Mouse (Mus musculus) embryonic facial prominence, embryonic 13.5 days (tissue): Measurements from ENCODE around the gene Acss3. TPM values are rescaled to one million over a fixed set of nuclear protein-coding genes. Genes with fewer than 3 reads are reported as not detected.
A peak's percentile ranks its signal among the peaks of the same experiment; 100 is the strongest.

ENCODE experiments used
- ATAC-seq: fragments of 200-750 bp; cut with Nextera tagmentation; 2 replicates; pipeline ENCODE4 v1.8.0; 2017; ENCODE audit warnings: low read depth; ENCODE audit not compliant: insufficient number of reproducible peaks, insufficient read depth, low FRiP score, low TSS enrichment
- H3K27ac ChIP-seq: fragments of 300-500 bp; sonication (generic); 2 replicates; pipeline ENCODE4 v1.5.1; 2015; ENCODE audit warnings: moderate library complexity, mild to moderate bottlenecking, inconsistent platforms
- H3K27me3 ChIP-seq: fragments of 300-500 bp; sonication (generic); 2 replicates; pipeline ENCODE4 v1.6.1; 2015; ENCODE audit warnings: mild to moderate bottlenecking, inconsistent platforms
- H3K36me3 ChIP-seq: fragments of 300-500 bp; sonication (generic); 2 replicates; pipeline ENCODE4 v1.6.1; 2015; ENCODE audit warnings: mild to moderate bottlenecking, inconsistent platforms
- H3K4me1 ChIP-seq: fragments of 300-500 bp; sonication (generic); 2 replicates; pipeline ENCODE4 v1.6.1; 2015; ENCODE audit warnings: inconsistent platforms
- H3K4me2 ChIP-seq: fragments of 300-500 bp; sonication (generic); 2 replicates; pipeline ENCODE4 v1.6.1; 2015; ENCODE audit warnings: moderate library complexity, mild to moderate bottlenecking, inconsistent platforms
- H3K4me3 ChIP-seq: fragments of 300-500 bp; sonication (generic); 2 replicates; pipeline ENCODE4 v1.5.1; 2015; ENCODE audit warnings: mild to moderate bottlenecking, inconsistent platforms
- H3K9ac ChIP-seq: fragments of 300-500 bp; sonication (generic); 2 replicates; pipeline ENCODE4 v1.6.1; 2015; ENCODE audit warnings: mild to moderate bottlenecking, inconsistent platforms
- H3K9me3 ChIP-seq: fragments of 300-500 bp; sonication (generic); 2 replicates; pipeline ENCODE4 v1.6.1; 2016; ENCODE audit warnings: inconsistent platforms
- WGBS: fragments of 180-500 bp; shearing (Covaris S2); methylation state at CpG from one replicate; pipeline ENCODE4 v1.1.7; 2015; ENCODE audit warnings: mixed read lengths; 5-methylcytosine and 5-hydroxymethylcytosine counted together
- polyA plus RNA-seq: library from polyadenylated mRNA; unstranded; fragments of >200 nt; fragmentation: Nextera tagmentation; extraction: Ambion mirVana; gene quantifications from 2 replicates; pipeline ENCODE4 v1.2.1, GENCODE M21; 2015

Acss3 gene
- polyA plus RNA-seq, 1 experiment from 2014 or later = 4.4 TPM

- no peak overlapping the region for H3K4me2 ChIP-seq
- H3K4me1 ChIP-seq = no peaks in the 10 kb centered on the region
- ATAC-seq = no peak
- H3K27ac ChIP-seq = no peak overlapping the region
- H3K9me3 ChIP-seq = no peaks in the 10 kb centered on the region
- no peaks in the 10 kb centered on the region for H3K36me3 ChIP-seq
- WGBS = 73% methylated on average over 2 of the region's 2 CpGs
- H3K9ac ChIP-seq = no peak overlapping the region
- H3K27me3 ChIP-seq = no peaks in the 10 kb centered on the region
- no peak overlapping the region for H3K4me3 ChIP-seq
Observed at GRCm38 (mm10) chr10:106998052-106998625, 125.3 kb downstream of the Acss3 start.

- H3K36me3 ChIP-seq = no peaks in the 10 kb centered on the region
- ATAC-seq = no peak
- H3K4me1 ChIP-seq = no peaks in the 10 kb centered on the region
- H3K27ac ChIP-seq = no peak overlapping the region
- no peak overlapping the region for H3K4me2 ChIP-seq
- H3K4me3 ChIP-seq = no peak overlapping the region
- H3K27me3 ChIP-seq = no peaks in the 10 kb centered on the region
- WGBS = 81% methylated on average over 4 of the region's 4 CpGs
- no peaks in the 10 kb centered on the region for H3K9me3 ChIP-seq
- H3K9ac ChIP-seq = no peak overlapping the region
Observed at GRCm38 (mm10) chr10:106989478-106989877, 134.0 kb downstream of the Acss3 start.

GRCm38 (mm10) chr10:106975193-106976141 lies 148.0 kb downstream of the Acss3 start:
- no peaks in the 10 kb centered on the region for H3K9me3 ChIP-seq
- H3K4me3 ChIP-seq = no peak overlapping the region
- no peak overlapping the region for H3K4me2 ChIP-seq
- H3K4me1 ChIP-seq = no peaks in the 10 kb centered on the region
- no peak overlapping the region for H3K27ac ChIP-seq
- H3K9ac ChIP-seq = no peak overlapping the region
- 72% methylated on average over 13 of the region's 13 CpGs for WGBS
- H3K36me3 ChIP-seq = no peaks in the 10 kb centered on the region
- ATAC-seq = no peak
- no peaks in the 10 kb centered on the region for H3K27me3 ChIP-seq

GRCm38 (mm10) chr10:106959026-106959425 lies 164.4 kb downstream of the Acss3 start:
- H3K9ac ChIP-seq = no peak overlapping the region
- no peak for ATAC-seq
- H3K9me3 ChIP-seq = no peaks in the 10 kb centered on the region
- H3K36me3 ChIP-seq = no peaks in the 10 kb centered on the region
- WGBS = 79% methylated on average over 3 of the region's 3 CpGs
- H3K4me1 ChIP-seq = no peaks in the 10 kb centered on the region
- H3K27me3 ChIP-seq = no peaks in the 10 kb centered on the region
- H3K27ac ChIP-seq = no peak overlapping the region
- H3K4me2 ChIP-seq = no peak overlapping the region
- no peak overlapping the region for H3K4me3 ChIP-seq

- H3K9ac ChIP-seq = no peak overlapping the region
- no peak overlapping the region for H3K4me2 ChIP-seq
- H3K27ac ChIP-seq = no peak overlapping the region
- H3K4me3 ChIP-seq = no peak overlapping the region
- 71% methylated on average over 5 of the region's 5 CpGs for WGBS
- H3K4me1 ChIP-seq = no peaks in the 10 kb centered on the region
- no peak for ATAC-seq
- no peaks in the 10 kb centered on the region for H3K36me3 ChIP-seq
- H3K9me3 ChIP-seq = no peaks in the 10 kb centered on the region
- H3K27me3 ChIP-seq = no peaks in the 10 kb centered on the region
Observed at GRCm38 (mm10) chr10:106941380-106941779, 182.1 kb downstream of the Acss3 start.

DNA sequence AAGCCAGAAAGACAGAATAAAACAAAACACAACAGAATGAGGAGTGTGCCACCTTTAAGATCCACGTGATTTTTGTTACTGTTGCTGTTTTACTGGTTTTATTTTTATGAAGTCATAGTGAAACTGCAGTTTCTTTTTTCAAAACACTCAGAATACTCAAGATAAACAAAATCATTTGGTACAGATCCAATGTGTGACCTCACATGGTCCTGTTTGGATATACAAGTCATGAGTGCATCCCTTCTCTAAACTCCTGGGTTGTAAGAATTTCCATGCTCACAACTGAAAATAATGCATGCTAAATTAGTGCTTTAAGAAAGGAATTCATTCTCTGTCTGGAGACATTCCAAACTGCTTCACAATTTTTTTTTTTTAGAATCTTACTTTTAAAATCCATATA lies 184.0 kb downstream of the Acss3 start:
- H3K4me3 ChIP-seq = no peak overlapping the region
- H3K27ac ChIP-seq = no peak overlapping the region
- H3K9me3 ChIP-seq = no peaks in the 10 kb centered on the region
- 55% methylated on average over 1 of the region's 1 CpGs for WGBS
- no peak overlapping the region for H3K4me2 ChIP-seq
- no peaks in the 10 kb centered on the region for H3K36me3 ChIP-seq
- no peaks in the 10 kb centered on the region for H3K4me1 ChIP-seq
- ATAC-seq = no peak
- H3K27me3 ChIP-seq = no peaks in the 10 kb centered on the region
- H3K9ac ChIP-seq = no peak overlapping the region

DNA sequence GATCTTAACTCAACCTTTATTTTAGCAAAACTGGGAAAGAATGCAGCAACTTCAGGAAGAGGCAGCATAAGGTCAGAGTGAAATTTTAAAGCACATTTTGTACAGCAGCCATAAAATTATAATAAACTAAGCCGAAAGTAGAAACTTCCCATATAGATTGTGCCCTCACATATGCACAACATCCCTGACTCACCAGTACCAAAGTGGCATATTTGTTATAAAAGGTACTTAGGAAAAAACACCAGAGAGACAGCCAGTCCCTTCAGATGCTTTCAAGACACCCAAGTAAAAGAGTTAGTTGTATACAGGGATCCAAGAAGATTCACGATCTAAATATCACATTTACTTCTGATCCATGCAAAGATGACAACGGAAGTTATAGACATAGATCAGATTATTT lies 184.6 kb downstream of the Acss3 start:
- 93% methylated on average over 3 of the region's 3 CpGs for WGBS

DNA sequence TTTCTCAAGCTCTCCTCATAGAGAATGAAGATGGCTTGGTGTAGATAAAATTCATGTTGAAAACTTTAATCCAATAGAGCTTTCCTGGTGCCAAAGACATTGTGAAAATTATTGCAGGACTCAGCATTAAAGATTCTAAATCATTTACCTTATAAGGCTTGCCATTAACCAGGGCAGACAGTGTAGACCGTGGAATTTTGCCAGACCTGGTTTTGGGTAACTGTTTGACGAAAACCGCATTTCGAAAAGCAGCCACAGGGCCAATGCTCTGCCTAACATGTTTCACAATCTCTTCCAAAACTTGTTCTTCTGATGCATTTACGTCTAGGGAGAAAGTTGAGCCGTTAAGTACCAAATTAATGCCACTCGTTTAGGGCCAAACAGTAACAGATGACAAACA lies 186.5 kb downstream of the Acss3 start:
- 69% methylated on average over 7 of the region's 7 CpGs for WGBS
- Histone ChIP-seq H3K27ac (no peak overlapping the region), H3K27me3 (no peaks in the 10 kb centered on the region), H3K4me3 (no peak overlapping the region), H3K9me3 (no peaks in the 10 kb centered on the region), H3K4me1 (0 out of 2 replicates have a peak, but pooled peaks cover 3% of the 10 kb centered on the region), H3K36me3 (no peaks in the 10 kb centered on the region), H3K4me2 (no peak overlapping the region), H3K9ac (no peak overlapping the region)
- no peak for ATAC-seq

More for the DNA sequence above, 184.6 kb downstream of the Acss3 start:
- Histone ChIP-seq H3K27ac (no peak overlapping the region), H3K36me3 (no peaks in the 10 kb centered on the region), H3K4me3 (no peak overlapping the region), H3K4me1 (no peaks in the 10 kb centered on the region), H3K9ac (no peak overlapping the region), H3K4me2 (no peak overlapping the region), H3K27me3 (no peaks in the 10 kb centered on the region), H3K9me3 (no peaks in the 10 kb centered on the region)
- ATAC-seq = no peak

- Histone ChIP-seq H3K4me2 (peak overlapping the region; percentile 58), H3K27ac (no peak overlapping the region), H3K9me3 (no peaks in the 10 kb centered on the region), H3K9ac (peak overlapping the region; percentile 58; the same call in 1 of the 2 replicates), H3K36me3 (no peaks in the 10 kb centered on the region), H3K4me1 (0 out of 2 replicates have a peak, but pooled peaks cover 3% of the 10 kb centered on the region), H3K4me3 (peak overlapping the region; percentile 38), H3K27me3 (no peaks in the 10 kb centered on the region)
- WGBS = 26% methylated on average over 13 of the region's 13 CpGs
- ATAC-seq = no peak
Observed at GRCm38 (mm10) chr10:106932571-106933073, 190.8 kb downstream of the Acss3 start.

DNA sequence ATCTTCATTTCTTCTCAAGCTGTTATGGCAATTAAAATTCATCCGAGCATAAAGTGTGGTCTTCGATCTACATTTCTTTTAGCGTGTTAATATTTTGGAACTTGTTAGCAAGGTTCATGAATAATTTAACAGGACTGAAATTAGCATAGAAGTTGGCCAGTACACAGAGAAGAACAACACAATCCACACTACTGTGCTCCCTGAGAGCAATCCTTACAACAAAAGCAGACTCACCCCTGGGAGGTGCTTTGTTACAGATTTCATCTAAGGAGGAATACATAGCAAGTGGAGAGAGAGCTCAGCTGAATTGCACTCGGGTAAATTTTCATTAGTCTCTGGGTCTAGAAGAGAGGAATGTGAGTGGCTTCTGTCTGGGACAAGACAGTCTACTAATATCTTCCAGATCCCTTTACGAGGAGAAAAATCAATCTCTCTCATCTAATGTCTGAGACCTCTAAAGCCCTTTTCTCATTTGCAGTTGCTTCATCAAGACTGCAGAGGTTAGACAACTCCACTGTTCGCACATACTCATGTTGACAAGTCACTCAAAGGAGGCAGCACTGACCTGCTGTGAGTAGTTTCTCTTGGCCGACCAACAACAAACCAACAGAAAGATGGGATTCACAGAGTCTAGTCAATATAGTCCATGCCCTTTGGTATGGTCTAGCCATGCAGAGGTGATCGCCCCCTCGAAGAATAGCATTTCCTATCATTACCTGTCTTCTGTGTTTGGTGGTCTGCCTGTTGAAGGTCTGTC lies 194.7 kb downstream of the Acss3 start:
- H3K4me2 ChIP-seq = no peak overlapping the region
- H3K4me3 ChIP-seq = no peak overlapping the region
- no peak overlapping the region for H3K27ac ChIP-seq
- no peaks in the 10 kb centered on the region for H3K9me3 ChIP-seq
- 73% methylated on average over 9 of the region's 9 CpGs for WGBS
- no peaks in the 10 kb centered on the region for H3K27me3 ChIP-seq
- H3K9ac ChIP-seq = no peak overlapping the region
- H3K4me1 ChIP-seq = 0 out of 2 replicates have a peak, but pooled peaks cover 3% of the 10 kb centered on the region
- H3K36me3 ChIP-seq = no peaks in the 10 kb centered on the region
- ATAC-seq = no peak

GRCm38 (mm10) chr10:106924798-106925197 lies 198.7 kb downstream of the Acss3 start:
- H3K4me3 ChIP-seq = no peak overlapping the region
- no peak overlapping the region for H3K27ac ChIP-seq
- H3K9ac ChIP-seq = no peak overlapping the region
- 80% methylated on average over 3 of the region's 3 CpGs for WGBS
- ATAC-seq = no peak
- no peaks in the 10 kb centered on the region for H3K36me3 ChIP-seq
- H3K27me3 ChIP-seq = no peaks in the 10 kb centered on the region
- no peak overlapping the region for H3K4me2 ChIP-seq
- no peaks in the 10 kb centered on the region for H3K4me1 ChIP-seq
- H3K9me3 ChIP-seq = no peaks in the 10 kb centered on the region
